Mouse (Mus musculus) spleen, postnatal 4 days (tissue): ENCODE data around the gene Acvrl1.
A peak's percentile ranks its signal among the peaks of the same experiment; 100 is the strongest.
"Not testable (repeated sequence)": the region's sequence is repeated elsewhere in the genome, so short reads cannot be mapped to it uniquely, and the experiment has no call there.

Experiments used
- DNase-seq, 2 experiments: peaks; one replicate each; pipeline ENCODE4 v3.0.0; 2022; ENCODE audit warnings: low spot score in 2 of 2

Gene Acvrl1

DNA sequence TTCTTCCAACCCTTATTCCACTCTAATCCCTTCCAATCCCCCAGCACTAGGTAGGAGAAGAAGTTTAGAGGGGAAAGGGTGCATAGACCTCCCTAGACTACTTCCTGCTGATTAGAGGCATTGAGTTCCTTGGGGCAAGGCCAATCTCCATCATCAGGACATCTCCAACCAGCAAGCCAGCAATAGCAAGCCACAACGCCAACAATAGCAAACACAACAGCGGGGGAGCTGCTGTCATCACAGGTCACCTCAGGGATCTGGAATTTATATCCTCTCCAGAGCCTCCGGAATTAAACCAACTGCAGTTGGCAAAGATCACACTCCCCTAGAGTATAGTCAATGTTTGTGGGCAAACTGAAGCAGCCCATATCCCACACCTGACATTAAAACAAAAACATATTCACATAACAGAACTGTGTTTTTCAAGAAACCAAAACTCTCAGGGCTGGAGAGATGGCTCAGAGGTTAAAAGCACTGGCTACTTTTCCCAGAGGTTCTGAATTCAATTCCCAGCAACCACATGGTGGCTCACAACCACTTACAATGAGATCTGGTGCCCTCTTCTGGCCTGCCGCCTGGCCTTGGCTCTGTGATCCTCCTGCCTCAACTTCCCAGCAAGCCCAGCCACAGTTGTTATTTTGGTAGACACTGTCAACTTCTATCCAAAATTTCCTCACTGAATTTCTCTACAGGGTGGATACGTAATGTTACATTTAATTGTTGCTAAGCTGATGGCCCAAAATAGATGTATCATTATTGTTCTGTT, 20.2 kb upstream of the Acvrl1 start:
- no peak for DNase-seq

DNA sequence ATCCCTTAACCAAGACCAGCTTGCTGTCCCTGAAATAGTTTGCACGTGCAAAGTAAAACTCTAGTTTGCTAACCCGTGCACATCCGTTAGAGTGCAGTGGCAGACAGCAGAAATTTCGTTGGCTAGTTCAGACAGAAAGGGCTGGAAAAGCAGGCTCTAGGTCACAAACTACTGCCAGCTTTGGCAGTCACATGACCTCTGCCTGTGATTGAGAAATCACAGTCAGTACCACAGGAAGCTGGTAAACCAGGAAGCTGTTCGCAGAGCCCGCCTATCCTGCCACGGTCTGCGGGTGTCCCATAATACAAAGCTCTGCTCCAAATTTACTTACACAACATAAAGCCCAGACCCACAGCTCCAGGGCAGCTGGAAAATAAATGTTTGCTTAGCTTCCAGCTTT, 15.1 kb upstream of the Acvrl1 start:
- peak in 1 of 2 experiments; percentile 31 for DNase-seq

DNA sequence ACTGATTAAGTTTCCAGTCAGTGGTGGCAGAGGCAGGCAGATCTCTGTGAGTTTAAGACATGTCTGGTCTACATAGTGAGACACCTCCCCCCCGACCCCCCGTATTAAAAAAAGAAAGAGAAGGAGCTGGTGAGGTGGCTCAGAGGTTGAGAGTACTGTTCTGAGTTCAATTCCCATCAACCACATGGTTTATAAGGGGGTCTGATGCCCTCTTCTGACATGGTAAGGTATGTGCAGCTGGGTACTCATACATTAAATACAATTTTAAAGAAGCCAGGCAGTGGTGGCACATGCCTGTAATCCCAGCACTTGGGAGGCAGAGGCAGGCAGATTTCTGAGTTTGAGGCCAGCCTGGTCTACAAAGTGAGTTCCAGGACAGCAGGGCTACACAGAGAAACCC, 14.5 kb upstream of the Acvrl1 start:
- DNase-seq: not testable (repeated sequence)

DNA sequence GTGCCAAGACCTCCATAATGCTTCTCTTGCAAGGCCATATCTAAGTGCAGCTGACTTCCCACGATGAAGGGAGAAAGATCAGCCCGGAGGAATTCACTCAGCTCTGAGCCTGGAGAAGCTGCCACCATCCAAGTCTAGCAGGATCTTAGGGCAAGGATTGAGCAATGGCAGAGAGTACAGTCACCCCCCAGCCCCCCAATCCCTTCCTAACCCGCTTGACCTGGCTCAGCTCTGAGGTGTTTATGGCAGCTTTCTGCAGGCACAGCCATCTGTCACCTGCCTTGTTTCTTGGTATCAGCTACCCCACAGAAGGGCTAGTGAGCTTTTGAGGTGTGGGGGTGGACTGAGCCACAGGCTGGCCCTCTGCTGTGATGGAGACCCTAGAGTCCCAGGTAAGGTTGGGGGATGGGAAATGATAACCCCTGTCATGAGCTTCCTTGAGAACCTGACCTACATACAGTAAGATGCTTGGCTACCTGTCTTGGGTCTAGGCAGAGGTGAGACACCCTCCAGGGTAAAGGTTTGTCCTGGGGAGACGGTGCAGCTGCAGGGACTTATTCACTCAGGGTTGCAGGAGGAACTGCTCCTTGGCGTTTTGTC, 12.7 kb upstream of the Acvrl1 start, which contains the start of gene Ankrd33:
Gene Ankrd33, plus strand, starts transcription at position 245 of the 600 bp plus-strand sequence.
- DNase-seq: no peak

DNA sequence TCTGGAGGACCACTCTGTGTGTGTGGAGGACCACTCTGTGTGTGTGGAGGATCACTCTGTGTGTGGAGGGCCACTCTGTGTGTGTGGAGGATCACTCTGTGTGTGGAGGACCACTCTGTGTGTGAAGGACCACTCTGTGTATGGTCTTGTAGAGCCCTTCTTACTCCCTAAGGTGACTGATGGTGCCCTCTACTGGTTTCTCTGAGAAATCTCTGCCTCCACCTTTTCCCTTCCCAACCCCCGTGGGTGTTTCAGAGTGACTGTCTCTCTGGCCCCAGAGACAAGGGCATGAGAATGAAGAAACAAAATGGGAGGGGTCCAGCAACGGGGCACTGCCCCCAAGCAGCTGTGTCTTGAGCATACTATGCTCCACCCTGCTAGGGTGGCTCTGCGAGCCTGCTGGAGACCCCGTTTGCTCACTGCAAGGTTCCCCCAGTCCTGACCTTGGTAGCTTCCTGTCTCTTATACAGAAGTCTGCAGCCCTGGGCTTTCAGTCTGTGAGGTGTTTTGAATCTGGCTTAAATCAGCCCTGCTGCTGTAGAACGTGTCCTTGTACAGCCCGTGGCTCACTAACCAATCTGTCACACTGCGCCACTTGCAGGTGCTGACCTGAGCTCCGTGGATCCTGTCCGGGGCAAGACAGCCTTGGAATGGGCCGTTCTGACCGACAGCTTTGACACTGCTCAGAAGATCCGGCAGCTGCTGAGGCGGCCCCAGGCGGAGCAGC, 9.8 kb upstream of the Acvrl1 start:
- no peak for DNase-seq

DNA sequence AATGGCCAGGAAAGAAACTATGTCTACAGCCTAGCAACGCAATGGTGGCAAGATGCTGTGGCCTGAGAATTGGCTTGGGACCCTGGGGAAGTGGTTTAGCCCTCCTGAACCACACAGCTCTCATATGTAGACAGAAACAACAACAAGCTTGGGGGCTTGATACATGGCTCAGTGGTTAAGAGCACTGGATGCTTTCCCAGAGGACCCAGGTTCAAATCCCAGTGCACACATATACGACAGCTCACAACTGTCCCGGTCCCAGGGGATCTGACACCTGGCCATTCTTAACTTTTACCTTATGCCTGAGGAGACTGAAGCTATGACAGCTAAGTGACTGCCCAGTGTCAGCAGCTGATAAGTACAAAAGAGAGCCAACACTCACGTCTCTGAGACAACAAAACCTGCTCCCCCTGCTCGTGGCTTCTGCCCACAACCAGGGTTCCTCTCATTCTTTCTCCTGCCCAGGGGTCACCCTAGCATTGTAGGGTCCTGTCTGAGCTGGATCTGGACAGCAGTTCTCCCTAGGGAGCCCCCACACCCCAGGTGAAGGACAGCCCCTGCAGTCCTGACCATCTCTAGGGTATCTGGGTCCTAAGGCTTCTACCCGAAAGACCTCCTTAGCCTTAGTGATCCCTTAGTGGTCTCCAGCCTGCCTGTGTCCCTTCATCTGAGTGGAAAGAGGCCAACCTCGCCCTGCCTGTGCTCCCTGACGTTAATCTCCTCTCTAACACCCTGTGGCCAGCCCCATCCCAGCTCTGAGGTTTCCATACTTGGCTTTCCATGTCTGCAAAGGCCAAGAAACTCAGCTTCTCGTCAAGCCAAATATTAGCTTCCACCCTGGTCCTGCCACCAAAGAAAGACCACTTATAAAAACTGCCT, 6.7 kb upstream of the Acvrl1 start:
- no peak for DNase-seq

DNA sequence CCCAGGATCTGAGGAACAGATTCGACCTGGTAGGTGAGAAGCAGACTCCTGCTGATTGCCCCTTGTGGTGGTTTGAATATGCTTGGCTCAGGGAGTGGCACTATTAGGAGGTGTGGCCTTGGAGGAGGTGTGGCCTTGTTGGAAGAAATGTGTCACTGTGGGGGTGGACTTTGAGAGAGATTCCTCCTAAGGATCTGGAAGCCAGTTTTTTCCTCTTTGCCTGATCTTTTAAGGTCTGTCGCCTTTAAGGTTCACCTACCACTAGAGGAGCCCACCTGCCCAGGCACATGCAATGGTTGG, 6.1 kb upstream of the Acvrl1 start:
- no peak for DNase-seq

DNA sequence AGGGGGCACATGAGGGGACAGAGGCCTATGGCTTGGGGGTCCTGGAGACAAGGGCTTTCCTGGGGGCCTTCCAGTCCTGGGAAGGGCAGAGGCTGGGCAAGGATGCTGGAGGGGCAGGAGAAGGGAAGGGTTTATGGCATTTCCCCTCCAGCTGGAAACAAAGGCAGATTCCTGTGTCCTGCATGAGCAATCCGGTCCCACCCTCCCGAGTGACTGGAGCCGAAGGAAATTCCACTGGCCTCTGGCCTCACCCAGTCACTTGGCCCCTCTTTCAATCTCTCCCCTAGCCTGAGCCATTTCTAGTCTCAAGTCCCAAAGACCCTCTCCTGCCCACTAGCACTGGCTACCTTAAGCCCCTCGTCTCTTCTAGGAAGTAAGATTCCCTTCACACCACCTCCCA, 5.1 kb upstream of the Acvrl1 start:
- DNase-seq: no peak

DNA sequence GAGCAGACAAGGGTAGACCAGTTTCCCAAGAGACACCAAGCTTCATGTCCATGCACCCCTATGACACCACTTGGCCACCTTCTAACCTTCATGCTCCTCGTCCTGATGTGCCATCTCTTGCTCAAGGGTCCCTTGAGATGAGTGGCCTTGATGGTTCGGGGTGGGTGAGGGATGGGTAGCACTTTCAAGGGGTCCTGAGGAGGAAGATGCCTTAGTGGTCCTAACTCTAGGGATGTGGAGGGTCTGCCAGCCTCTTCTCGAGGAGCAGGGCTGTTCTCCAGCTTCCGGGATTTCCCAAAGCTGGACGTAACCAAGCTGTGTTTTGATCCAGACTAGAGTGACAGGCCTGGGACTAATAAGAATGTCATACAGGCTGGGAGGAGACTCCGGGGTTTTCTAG, 2.8 kb upstream of the Acvrl1 start:
- DNase-seq: no peak

DNA sequence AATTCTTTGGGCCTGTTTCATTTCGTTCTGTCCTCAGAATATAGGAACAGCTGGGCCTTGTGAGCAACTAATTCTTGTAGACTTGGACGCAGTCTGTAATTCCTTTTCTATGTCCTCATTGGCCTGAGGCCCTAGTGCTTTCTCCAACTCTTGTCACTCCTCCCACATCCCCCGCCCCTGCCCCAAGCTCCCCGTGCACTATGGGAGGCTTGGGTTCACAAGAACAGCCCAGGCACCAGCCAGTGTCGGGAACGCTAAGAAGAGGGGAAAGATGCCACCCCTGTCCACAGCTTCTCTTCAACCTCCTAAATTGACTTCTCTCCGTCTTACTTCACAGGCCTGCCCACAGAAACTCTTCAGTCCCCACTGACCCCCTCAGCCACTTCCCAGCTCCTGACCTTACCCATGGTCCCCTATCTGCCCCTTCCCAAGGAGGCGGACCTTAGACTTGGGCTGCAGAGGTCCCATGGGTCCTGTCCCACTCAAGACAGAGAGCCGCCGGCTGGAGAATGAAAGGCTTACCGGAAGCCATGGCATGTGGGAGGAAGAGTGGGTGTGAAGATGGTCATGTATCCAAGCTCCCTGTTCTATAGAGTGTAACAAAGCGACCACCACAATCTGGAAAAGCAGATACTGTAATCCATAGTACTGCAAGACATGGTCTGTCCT, 1.3 kb upstream of the Acvrl1 start:
- DNase-seq: no peak

DNA sequence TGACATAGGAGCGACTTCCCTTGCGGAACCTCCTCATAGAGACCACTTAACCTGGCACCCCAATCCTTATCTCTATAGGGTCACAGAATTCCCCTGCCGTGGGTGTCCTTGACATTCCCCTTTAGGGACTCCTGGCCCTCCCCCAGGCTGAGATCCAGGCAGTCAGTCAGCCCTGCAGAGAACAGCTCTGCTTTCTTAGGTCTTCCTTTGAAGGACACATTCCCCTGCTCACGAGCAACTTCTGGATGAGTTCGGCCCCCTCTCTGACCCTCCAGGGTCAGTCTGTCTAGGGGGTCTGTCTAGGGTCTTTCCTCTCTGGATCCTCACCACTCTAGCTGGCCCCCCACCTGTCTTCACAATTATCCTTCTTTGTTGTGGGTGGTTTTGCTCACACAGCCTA, 1.1 kb downstream of the Acvrl1 start:
- no peak for DNase-seq

DNA sequence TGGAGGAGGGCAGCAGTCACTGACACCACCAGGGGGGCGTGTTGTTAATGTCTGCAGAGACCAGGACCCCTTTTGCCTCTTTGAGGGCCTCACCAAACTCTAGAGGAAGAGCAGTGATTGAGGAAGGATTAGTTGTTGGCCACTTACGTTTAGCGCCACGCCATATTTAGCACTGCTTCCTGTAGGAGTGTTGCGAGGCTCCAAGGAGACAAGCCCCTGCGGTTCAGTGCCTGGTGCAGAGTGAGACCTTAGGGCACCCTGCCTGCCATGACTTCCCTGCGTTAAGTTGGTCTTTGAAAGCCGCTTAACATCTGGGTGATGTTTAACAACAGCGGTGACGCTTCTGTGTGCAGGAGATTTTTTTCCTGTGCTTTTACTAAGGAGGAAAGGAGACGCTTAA, 3.2 kb downstream of the Acvrl1 start:
- no peak for DNase-seq

DNA sequence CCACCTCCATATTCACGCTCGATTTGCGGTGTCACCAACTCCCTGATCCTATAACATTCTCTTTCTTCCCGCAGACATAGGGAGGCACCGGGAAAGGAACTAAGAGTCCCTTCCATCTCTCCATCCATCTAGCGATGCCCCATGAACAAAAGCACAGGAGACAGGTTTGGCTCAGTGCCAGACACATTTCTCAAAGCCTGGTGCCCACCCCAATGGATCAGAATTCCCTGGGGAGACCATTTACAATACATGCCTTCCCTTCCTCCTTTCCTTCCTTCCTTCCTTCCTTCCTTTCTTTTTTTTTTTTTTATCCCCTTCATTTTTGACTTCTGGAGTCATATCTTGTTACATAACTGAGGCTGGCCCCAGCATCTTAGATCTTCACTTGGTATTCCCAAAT, 3.7 kb downstream of the Acvrl1 start:
- DNase-seq: no peak

DNA sequence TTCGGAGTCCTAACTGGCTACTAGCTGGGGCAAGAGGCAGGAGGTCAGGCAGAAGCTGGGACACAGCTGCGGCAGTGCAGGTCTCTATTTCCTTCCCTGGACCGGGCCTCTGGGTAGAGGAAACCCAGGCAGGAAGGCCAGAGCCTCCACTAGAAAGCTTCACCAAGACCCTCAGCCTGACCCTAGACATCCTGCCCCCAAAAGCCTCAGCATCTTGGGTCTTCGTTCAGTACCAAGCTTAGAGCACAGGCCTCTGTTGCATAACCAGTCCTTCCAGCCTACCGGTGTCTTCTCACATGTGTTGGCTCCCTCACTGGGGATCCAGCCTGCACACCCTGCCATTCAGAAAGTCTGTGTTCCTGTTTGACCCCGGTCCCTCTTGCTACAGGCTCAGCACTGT, 4.4 kb downstream of the Acvrl1 start:
- DNase-seq: no peak

DNA sequence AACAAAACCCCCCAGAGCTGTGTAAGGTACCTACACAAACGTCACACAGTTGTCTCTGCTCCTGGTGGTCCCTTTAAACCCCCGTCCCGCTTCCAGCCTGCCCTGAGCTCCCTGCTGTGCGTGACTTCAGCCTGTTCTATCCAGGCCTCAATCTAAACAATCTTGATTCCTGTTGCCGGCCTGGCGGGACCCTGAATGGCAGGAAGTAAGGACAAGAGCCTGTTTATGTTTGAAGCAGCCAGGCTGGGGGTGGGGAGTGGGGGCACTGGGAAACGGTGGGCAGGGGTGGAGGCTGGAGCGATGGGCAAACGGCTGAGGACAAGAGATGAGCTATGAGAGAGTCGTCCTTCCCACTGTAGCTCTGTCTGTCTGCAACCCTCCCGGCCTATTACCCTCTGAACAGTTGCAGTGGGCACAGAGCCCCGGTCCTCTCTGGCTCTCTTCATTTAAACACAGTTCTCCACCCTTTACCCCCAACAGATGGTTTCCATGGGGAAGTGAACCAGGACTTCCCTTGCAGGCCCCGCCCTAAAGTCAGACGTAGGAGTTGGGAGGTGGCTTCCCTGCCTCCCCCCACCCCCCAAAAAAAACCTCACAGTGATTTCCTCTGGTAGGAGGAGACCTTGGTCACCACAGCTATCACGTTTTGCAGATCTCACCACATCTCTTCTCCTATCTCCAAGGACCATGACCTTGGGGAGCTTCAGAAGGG, 5.8 kb downstream of the Acvrl1 start:
- no peak for DNase-seq

DNA sequence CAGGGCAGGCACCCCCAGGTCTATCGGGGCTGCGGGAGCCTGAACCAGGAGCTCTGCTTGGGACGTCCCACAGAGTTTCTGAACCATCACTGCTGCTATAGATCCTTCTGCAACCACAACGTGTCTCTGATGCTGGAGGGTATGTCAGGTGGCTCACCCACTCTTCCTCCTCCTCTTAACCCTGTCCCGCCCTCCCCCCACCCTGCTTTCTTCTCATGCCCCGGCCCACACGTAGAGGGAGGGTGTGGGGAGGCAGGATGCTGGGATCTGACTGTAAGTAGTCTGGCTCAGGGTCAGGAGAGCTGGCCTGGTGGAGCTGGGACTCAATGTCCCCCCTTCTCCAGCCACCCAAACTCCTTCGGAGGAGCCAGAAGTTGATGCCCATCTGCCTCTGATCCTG, 7.1 kb downstream of the Acvrl1 start:
- no peak for DNase-seq

DNA sequence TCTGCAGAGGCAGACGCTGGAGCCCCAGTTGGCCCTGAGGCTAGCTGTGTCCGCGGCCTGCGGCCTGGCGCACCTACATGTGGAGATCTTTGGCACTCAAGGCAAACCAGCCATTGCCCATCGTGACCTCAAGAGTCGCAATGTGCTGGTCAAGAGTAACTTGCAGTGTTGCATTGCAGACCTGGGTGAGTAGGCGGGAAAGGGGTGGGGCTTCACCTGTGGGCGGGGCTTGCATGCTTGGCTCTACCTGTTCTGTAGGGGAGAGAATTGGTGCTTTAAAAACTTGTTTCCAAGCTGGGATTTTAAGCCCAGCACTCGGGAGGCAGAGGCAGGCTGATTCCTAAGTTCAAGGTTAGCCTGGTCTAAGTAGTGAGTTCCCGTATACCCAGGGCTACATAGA, 9.1 kb downstream of the Acvrl1 start:
- no peak for DNase-seq

DNA sequence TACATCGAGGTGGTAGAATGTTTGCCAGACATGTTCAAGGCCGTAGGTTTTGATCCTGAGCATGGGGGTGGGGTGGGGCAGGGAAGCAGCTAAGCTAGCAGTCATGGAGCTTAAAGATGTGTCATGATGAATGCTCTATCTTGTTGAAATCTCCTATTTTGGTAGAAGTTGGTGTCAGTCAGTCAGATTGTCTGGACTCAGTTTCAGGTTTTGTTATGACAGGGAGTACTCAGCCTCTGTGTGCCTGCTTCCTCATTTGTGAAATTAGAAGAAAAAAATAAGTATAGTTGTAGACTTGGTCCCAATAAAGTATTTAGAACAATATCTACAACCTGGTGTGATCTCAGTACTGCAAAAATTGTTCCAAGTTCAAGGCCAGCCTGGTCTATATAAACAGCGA, 10.4 kb downstream of the Acvrl1 start:
- no peak for DNase-seq

DNA sequence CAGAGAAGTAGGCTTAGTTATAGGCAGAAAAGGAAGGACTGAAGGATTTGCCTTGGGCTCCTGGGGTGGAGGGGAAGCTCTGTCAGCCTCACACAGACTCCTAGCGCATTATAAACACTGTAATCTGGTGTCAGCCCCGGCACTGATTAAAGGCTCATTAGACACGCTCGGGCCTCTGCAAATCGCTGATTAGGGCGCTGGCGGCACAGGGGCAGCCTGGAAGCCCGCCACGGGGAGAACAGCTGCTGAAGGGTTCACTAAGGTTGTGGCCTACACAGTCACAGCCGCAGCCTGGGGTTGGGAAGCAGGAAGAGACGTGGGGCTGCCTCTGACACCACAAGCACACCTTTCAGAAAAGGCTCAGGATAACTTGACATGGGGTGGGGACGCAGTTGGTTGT, 11.6 kb downstream of the Acvrl1 start:
- no peak for DNase-seq

DNA sequence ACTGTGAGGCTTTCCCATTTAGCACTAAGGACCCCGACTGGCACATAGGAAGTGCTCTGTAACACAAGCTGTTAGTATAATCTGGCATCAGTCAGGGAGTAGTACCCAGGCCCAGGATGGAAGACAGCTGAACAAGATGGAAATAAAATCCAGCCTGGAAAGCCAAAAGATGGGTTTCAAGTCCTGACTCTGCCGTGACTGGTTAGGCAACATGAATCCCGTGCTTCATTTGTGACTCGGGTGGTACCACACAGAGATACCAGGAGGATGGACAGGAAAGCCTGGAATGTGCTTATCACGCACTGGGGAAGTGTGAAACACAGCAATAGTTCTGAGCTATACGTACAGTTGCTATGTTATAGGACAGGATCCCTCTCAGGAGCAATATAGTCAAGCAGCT, 12.3 kb downstream of the Acvrl1 start:
- DNase-seq: no peak

DNA sequence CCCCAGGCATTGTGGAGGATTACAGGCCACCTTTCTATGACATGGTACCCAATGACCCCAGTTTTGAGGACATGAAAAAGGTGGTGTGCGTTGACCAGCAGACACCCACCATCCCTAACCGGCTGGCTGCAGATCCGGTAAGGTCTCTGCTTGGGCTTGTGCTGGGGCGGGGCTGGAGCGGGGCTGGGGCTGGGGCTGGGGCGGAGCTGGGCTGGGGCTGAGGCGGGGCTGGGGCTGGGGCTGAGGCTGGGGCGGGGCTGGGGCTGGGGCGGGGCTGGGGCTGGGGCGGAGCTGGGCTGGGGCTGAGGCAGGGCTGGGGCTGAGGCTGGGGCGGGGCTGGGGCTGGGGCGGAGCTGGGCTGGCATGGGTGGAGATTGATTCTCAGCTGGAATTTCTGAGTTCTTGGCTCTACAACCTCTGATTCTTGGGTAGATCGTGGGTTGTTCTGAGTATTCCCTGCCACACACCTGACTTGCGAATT, 12.8 kb downstream of the Acvrl1 start:
- DNase-seq: no peak
